Mouse (Mus musculus) thymus, postnatal 4 days (tissue): ENCODE data around the gene Pmepa1.

Experiments used
- DNase-seq: peaks from one replicate; pipeline ENCODE4 v3.0.0; 2021

Pmepa1 gene

GRCm38 (mm10) chr2:173276409-173276808, at the start of gene Pmepa1:
Pmepa1 (minus strand) TSS chr2:173276533.
- DNase-seq, result peak; percentile 93

- no peak for DNase-seq
These were observed 45.4 kb upstream of the Pmepa1 start for GRCm38 (mm10) chr2:173321754-173322153.

GRCm38 (mm10) chr2:173321194-173321593, 44.9 kb upstream of the Pmepa1 start:
- no peak for DNase-seq

- DNase-seq, result no peak
These were observed 38.0 kb upstream of the Pmepa1 start for GRCm38 (mm10) chr2:173314291-173314690.

GRCm38 (mm10) chr2:173308486-173308885, 32.2 kb upstream of the Pmepa1 start:
- no peak for DNase-seq

GRCm38 (mm10) chr2:173307984-173308383, 31.7 kb upstream of the Pmepa1 start:
- DNase-seq, result no peak

- peak; percentile 51 for DNase-seq
These were observed 31.2 kb upstream of the Pmepa1 start for GRCm38 (mm10) chr2:173307561-173307960.

GRCm38 (mm10) chr2:173306734-173307525, 30.6 kb upstream of the Pmepa1 start:
- DNase-seq, result peak; percentile 51

- DNase-seq, result no peak
These were observed 28.7 kb upstream of the Pmepa1 start for GRCm38 (mm10) chr2:173305011-173305410.

GRCm38 (mm10) chr2:173300663-173301630, 24.6 kb upstream of the Pmepa1 start:
- DNase-seq, result peak; percentile 41

GRCm38 (mm10) chr2:173296408-173296807, 20.1 kb upstream of the Pmepa1 start:
- DNase-seq, result no peak

GRCm38 (mm10) chr2:173293042-173293441, 16.7 kb upstream of the Pmepa1 start:
- no peak for DNase-seq

GRCm38 (mm10) chr2:173292551-173292950, 16.2 kb upstream of the Pmepa1 start:
- no peak for DNase-seq

GRCm38 (mm10) chr2:173290981-173291380, 14.6 kb upstream of the Pmepa1 start:
- DNase-seq, result no peak

GRCm38 (mm10) chr2:173289928-173290327, 13.6 kb upstream of the Pmepa1 start:
- no peak for DNase-seq

GRCm38 (mm10) chr2:173285816-173286538, 9.6 kb upstream of the Pmepa1 start:
- DNase-seq, result no peak

- DNase-seq, result no peak
These were observed 8.4 kb upstream of the Pmepa1 start for GRCm38 (mm10) chr2:173284771-173285170.

- DNase-seq, result no peak
These were observed 5.9 kb upstream of the Pmepa1 start for GRCm38 (mm10) chr2:173282191-173282590.

GRCm38 (mm10) chr2:173281021-173281937, 4.9 kb upstream of the Pmepa1 start:
- no peak for DNase-seq

GRCm38 (mm10) chr2:173278846-173279580, 2.7 kb upstream of the Pmepa1 start:
- DNase-seq, result peak; percentile 80

GRCm38 (mm10) chr2:173276859-173277258, 526 bp upstream of the Pmepa1 start:
- peak; percentile 61 for DNase-seq
